Mouse (Mus musculus): Measurements from ENCODE around the gene Ankrd10. TPM values are rescaled to one million over a fixed set of nuclear protein-coding genes. Genes with fewer than 3 reads are reported as not detected.

Gene Ankrd10
- polyA plus RNA-seq, 1 experiment, result 26.2 TPM

DNA sequence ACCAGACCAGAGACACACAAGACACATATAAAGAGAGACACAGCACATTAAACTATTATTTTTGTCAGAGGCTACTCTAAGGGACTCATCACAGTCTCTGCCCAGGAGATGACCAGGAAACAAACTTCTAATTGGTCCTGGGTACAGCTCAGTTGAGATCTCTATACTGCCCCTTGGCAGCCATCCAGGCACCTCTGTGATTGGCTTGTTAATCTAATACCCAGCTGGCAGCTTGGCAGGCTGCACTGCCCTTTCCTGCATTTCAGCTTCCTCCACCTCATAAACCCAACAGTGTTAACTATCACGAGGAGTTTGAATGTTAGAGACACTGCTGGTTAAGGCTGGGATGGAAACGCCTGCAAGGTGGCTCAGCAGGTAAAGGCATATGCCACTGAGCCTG is 7.6 kb upstream of the Ankrd10 start:
- Histone ChIP-seq H3K27me3 (ENCODE audit: control insufficient read depth, insufficient read depth, insufficient read length) (no peaks in the 10 kb centered on the region), H3K36me3 (ENCODE audit: control insufficient read depth, insufficient read depth) (no peaks in the 10 kb centered on the region), H3ac (ENCODE audit: control insufficient read depth, insufficient read length, low read depth) (no peak overlapping the region), H3K79me3 (ENCODE audit: low read depth) (no peaks in the 10 kb centered on the region), H3K79me2 (ENCODE audit: control insufficient read depth, insufficient read depth) (no peaks in the 10 kb centered on the region), H3K4me3 (ENCODE audit: insufficient read depth, poor library complexity, severe bottlenecking) (no peak overlapping the region)
- no peak for TF ChIP-seq MAX (IDR thresholded peaks at IDR 0.05)
- TF ChIP-seq MYOG (IDR thresholded peaks at IDR 0.05; ENCODE audit: control insufficient read depth, extremely low read depth, insufficient read length), result no peak
- no peak for TF ChIP-seq MYOD1 (IDR thresholded peaks at IDR 0.05; ENCODE audit: control insufficient read depth, insufficient read length, low read depth)
- TF ChIP-seq CTCF (IDR thresholded peaks at IDR 0.05; ENCODE audit: control insufficient read depth, insufficient read depth, insufficient read length), result no peak
- no peak for TF ChIP-seq FOSL1 (IDR thresholded peaks at IDR 0.05; ENCODE audit: insufficient read depth, low read length, poor library complexity, severe bottlenecking)
- no peak for TF ChIP-seq USF1 (IDR thresholded peaks at IDR 0.05; ENCODE audit: low read depth)
- TF ChIP-seq CEBPB (IDR thresholded peaks at IDR 0.05; ENCODE audit: low read depth), result no peak

- H3K79me3 ChIP-seq (ENCODE audit: low read depth), result no peaks in the 10 kb centered on the region
- no peaks in the 10 kb centered on the region for H3K27me3 ChIP-seq (ENCODE audit: control insufficient read depth, insufficient read depth, insufficient read length)
- H3ac ChIP-seq (ENCODE audit: control insufficient read depth, insufficient read length, low read depth), result no peak overlapping the region
- TF ChIP-seq MAX (IDR thresholded peaks at IDR 0.05), result no peak
- no peak for TF ChIP-seq MYOG (IDR thresholded peaks at IDR 0.05; ENCODE audit: control insufficient read depth, extremely low read depth, insufficient read length)
- no peak for TF ChIP-seq CTCF (IDR thresholded peaks at IDR 0.05; ENCODE audit: control insufficient read depth, insufficient read depth, insufficient read length)
- TF ChIP-seq MYOD1 (IDR thresholded peaks at IDR 0.05; ENCODE audit: control insufficient read depth, insufficient read length, low read depth), result no peak
- no peak for TF ChIP-seq USF1 (IDR thresholded peaks at IDR 0.05; ENCODE audit: low read depth)
- TF ChIP-seq FOSL1 (IDR thresholded peaks at IDR 0.05; ENCODE audit: insufficient read depth, low read length, poor library complexity, severe bottlenecking), result no peak
- TF ChIP-seq CEBPB (IDR thresholded peaks at IDR 0.05; ENCODE audit: low read depth), result no peak
- no peaks in the 10 kb centered on the region for H3K36me3 ChIP-seq (ENCODE audit: control insufficient read depth, insufficient read depth)
- H3K79me2 ChIP-seq (ENCODE audit: control insufficient read depth, insufficient read depth), result no peaks in the 10 kb centered on the region
- no peak overlapping the region for H3K4me3 ChIP-seq (ENCODE audit: insufficient read depth, poor library complexity, severe bottlenecking)
Observed at GRCm38 (mm10) chr8:11640606-11641005, 5.0 kb upstream of the Ankrd10 start.

DNA sequence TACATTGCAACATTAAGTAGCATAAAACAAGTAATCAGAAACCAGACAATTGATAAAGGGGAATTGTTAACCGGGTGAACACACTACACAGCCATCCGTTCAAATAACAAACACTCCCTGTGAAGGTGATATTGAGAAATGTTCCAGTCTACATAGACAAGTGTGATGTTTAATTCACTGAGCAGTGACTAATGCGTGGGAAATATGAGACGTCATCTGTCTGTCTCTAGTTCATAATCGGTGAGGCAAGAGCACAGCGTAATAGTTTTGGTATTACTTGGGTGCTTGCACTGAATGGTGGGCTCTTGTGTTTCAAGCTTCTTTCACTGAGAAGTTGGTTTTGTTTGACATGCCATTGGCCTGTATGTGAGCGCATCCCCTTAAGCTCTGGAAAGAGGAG is 2.0 kb upstream of the Ankrd10 start:
- no peaks in the 10 kb centered on the region for H3K27me3 ChIP-seq (ENCODE audit: control insufficient read depth, insufficient read depth, insufficient read length)
- no peak overlapping the region for H3ac ChIP-seq (ENCODE audit: control insufficient read depth, insufficient read length, low read depth)
- no peak overlapping the region for H3K4me3 ChIP-seq (ENCODE audit: insufficient read depth, poor library complexity, severe bottlenecking)
- peaks cover 3% of the 10 kb centered on the region for H3K36me3 ChIP-seq (ENCODE audit: control insufficient read depth, insufficient read depth)
- peaks cover 24% of the 10 kb centered on the region for H3K79me3 ChIP-seq (ENCODE audit: low read depth)
- H3K79me2 ChIP-seq (ENCODE audit: control insufficient read depth, insufficient read depth), result peaks cover 30% of the 10 kb centered on the region
- no peak for TF ChIP-seq CEBPB (IDR thresholded peaks at IDR 0.05; ENCODE audit: low read depth)
- no peak for TF ChIP-seq MYOG (IDR thresholded peaks at IDR 0.05; ENCODE audit: control insufficient read depth, extremely low read depth, insufficient read length)
- TF ChIP-seq MAX (IDR thresholded peaks at IDR 0.05), result no peak
- no peak for TF ChIP-seq MYOD1 (IDR thresholded peaks at IDR 0.05; ENCODE audit: control insufficient read depth, insufficient read length, low read depth)
- no peak for TF ChIP-seq USF1 (IDR thresholded peaks at IDR 0.05; ENCODE audit: low read depth)

GRCm38 (mm10) chr8:11636324-11637057 is 934 bp upstream of the Ankrd10 start:
- Histone ChIP-seq H3K79me3 (ENCODE audit: low read depth) (peaks cover 32% of the 10 kb centered on the region), H3K27me3 (ENCODE audit: control insufficient read depth, insufficient read depth, insufficient read length) (no peaks in the 10 kb centered on the region), H3K36me3 (ENCODE audit: control insufficient read depth, insufficient read depth) (peaks cover 11% of the 10 kb centered on the region), H3K4me3 (ENCODE audit: insufficient read depth, poor library complexity, severe bottlenecking) (no peak overlapping the region), H3ac (ENCODE audit: control insufficient read depth, insufficient read length, low read depth) (peak overlapping the region; percentile 50), H3K79me2 (ENCODE audit: control insufficient read depth, insufficient read depth) (peaks cover 40% of the 10 kb centered on the region)
- peak; percentile 97 for TF ChIP-seq USF1 (IDR thresholded peaks at IDR 0.05; ENCODE audit: low read depth)
- TF ChIP-seq MYOD1 (IDR thresholded peaks at IDR 0.05; ENCODE audit: control insufficient read depth, insufficient read length, low read depth), result no peak
- no peak for TF ChIP-seq CEBPB (IDR thresholded peaks at IDR 0.05; ENCODE audit: low read depth)
- TF ChIP-seq MAX (IDR thresholded peaks at IDR 0.05), result peak; percentile 31
- no peak for TF ChIP-seq FOSL1 (IDR thresholded peaks at IDR 0.05; ENCODE audit: insufficient read depth, low read length, poor library complexity, severe bottlenecking)
- TF ChIP-seq CTCF (IDR thresholded peaks at IDR 0.05; ENCODE audit: control insufficient read depth, insufficient read depth, insufficient read length), result no peak
- no peak for TF ChIP-seq MYOG (IDR thresholded peaks at IDR 0.05; ENCODE audit: control insufficient read depth, extremely low read depth, insufficient read length)

DNA sequence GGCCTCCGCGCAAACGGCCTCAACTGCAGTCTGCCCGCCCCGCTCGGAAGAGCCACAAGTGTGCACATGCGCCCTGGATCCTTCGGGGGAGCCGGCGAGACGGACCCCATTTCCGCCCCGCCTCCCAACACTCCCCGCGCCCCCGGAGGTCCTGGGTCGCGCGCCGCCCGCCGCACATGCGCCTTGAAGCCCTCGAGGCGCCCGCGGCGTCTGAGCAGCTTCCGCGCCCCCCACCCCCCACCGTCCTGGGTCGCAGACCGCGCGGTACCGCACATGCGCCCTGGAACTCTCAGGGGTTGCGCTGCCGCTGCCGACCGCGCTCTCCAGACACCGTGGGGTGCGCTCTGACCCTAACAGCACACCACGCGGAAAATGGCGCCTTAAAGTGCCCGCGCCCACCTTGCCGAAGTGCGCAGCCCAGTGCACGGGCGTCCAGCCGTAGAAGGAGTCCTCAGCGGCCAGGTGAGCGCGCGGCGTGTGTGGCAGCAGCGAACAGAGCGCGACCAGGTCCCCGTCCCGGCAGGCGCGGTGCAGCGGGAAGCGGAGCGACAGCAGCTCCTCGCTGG is 462 bp downstream of the Ankrd10 start:
- peak overlapping the region; percentile 97 for H3ac ChIP-seq (ENCODE audit: control insufficient read depth, insufficient read length, low read depth)
- H3K27me3 ChIP-seq (ENCODE audit: control insufficient read depth, insufficient read depth, insufficient read length), result no peaks in the 10 kb centered on the region
- peaks cover 46% of the 10 kb centered on the region for H3K79me3 ChIP-seq (ENCODE audit: low read depth)
- H3K36me3 ChIP-seq (ENCODE audit: control insufficient read depth, insufficient read depth), result peaks cover 25% of the 10 kb centered on the region
- TF ChIP-seq MAX (IDR thresholded peaks at IDR 0.05), result peak; percentile 30
- TF ChIP-seq CEBPB (IDR thresholded peaks at IDR 0.05; ENCODE audit: low read depth), result no peak
- peaks cover 54% of the 10 kb centered on the region for H3K79me2 ChIP-seq (ENCODE audit: control insufficient read depth, insufficient read depth)
- peak overlapping the region; percentile 89 for H3K4me3 ChIP-seq (ENCODE audit: insufficient read depth, poor library complexity, severe bottlenecking)

All from C2C12 (cell line).